Mouse (Mus musculus) cerebellum, postnatal 14 days (tissue): ENCODE measurements at regions not wholly inside any gene's neighbourhood (a gene's known extent, or its start where the extent isn't known, plus 50 kb on each side); places are given as distances from the start of the nearest gene placed in this dataset.

Experiments
- DNase-seq, 2 experiments: peaks; one replicate each; pipeline ENCODE4 v3.0.0; 2021; ENCODE audit warnings: mixed read lengths in 2 of 2

DNA sequence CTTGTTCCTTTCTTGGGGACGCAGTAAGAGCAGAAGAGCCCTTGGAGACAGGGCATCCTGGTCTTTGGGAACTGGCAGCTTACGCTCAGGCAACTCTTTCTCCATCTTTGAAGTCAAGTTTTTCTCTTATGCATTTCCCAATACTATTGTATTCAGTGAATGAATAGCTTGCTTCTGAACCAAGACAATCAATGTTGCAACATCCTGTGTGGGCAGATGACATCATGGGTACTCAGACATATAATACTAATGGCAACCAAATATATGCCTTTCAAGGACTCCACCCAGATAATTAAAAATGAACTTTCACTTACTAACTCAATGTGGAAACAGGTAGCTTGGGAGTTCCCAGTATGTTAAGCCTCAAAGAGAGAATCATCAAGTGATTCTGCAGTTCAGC, 104.6 kb downstream of the Ngf start:
- DNase-seq = no peak

DNA sequence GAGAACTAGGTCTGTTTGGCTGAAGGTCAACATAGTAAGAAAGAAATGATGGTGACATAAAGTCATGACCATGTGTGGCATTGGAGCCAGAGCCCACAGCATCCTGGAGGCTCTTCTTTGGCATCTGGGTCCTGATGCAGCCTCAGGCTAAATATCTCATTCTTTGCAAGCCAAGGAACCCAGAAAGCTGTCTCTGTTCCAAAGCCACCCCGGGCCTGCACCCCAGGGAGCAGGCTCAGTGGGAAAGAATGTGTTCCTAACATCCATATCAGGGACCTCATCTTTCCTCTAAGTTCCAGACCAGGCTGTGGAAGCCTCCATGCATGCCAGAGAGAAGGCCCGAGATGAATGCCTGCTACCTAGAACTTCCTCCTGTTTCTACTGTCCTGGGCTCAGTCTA, 107.2 kb downstream of the Ngf start:
- DNase-seq = no peak

- no peak for DNase-seq
These were observed 112.1 kb downstream of the Ngf start for GRCm38 (mm10) chr3:102581830-102582229.

DNA sequence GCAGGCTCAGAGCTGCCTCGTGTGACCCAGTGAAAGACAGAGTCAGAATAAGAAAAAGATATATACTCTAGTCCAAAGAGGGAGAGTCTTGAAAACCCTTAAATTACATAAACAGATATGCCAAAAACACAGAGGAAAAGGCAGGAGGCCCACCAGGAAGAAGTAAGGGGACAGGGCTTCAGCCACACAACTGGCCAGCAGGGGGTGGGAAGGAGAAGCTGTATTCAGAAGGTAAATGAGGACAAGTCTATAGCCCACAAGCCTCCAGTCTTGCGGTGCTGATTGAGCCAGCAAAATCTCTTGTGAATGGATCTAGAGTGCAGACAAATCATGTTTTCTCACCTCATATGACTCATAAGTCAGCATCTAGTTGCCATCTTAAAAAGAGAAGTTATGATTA, 115.4 kb downstream of the Ngf start:
- no peak for DNase-seq

DNA sequence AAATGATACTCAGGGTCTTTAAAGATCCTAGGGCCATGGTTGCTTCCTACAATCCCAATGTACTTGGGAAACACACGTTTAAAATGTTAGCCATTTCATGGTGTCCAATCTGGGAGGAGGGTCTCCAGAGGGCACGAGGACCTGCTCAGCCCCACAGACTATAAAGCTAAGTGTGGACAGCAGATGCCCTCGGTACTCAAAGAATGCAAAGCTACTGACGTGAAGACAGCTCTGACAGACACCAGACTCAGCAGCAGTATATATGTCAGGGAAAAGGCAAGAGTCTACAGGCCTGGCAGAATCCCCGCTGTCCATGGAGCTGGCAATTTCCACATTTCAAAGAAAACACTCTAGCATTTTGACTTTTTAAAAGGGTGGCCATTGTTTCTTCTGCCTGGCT, 116.5 kb downstream of the Ngf start:
- DNase-seq = no peak

GRCm38 (mm10) chr3:102592041-102592440, 122.3 kb downstream of the Ngf start:
- DNase-seq = peak; percentile 75 to 83

- no peak for DNase-seq
These were observed 127.3 kb downstream of the Ngf start for GRCm38 (mm10) chr3:102596944-102597551.

GRCm38 (mm10) chr3:102599061-102599460, 129.3 kb downstream of the Ngf start:
- no peak for DNase-seq

GRCm38 (mm10) chr3:102602766-102603165, 131.6 kb upstream of the Tspan2 start:
- no peak for DNase-seq

DNA sequence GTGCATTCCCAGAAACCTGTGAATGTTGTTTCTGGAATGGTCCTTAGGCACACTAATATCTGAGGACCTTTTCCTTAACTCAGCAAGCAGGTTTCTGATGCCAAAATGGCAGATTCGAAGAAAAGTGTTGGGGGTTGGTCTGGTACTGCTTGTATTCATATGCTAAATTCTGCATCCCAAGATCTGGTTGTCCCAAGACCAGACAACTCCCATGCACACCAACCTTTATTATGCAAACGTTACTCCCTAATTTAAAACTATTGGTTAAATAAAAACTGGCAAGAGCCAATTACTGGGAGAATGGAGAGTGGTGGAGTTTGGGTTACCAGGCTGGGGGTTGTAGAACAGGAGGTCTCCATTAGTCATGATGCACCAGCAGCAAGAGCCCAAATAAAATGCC, 129.0 kb upstream of the Tspan2 start:
- DNase-seq = no peak

GRCm38 (mm10) chr3:102610970-102611369, 123.4 kb upstream of the Tspan2 start:
- DNase-seq = no peak

- DNase-seq = peak; percentile 28 to 36
These were observed 122.6 kb upstream of the Tspan2 start for GRCm38 (mm10) chr3:102611398-102612366.

DNA sequence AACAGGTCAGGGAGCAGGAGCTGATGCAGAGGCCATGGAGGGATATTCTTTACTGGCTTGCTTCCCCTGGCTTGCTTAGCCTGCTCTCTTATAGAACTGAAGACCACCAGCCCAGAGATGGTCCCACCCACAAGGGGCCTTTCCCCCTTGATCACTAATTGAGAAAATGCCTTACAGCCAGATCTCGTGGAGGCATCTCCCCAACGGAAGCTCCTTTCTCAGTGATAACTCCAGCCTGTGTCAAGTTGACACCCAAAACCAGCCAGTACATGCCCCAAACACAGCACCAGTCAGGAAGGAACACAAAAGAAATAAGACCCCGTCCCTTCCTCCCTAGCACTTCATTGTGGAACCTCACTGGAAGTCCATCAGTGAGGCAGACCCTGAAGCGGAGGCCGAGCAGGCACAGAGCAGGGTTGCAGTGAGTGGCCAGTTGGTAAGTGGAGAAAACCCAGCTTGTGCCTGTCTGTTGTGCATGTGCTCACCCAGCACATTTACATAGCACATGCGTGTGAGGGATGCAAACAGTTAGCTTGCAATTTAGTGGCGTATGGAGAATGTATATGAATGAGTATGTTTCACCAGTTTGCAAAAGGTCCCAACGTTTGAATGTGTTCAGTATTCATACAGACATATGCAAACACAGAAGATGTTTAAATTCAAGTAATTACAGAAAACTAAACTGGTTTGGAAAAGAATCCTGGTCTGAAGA, 114.5 kb upstream of the Tspan2 start:
- no peak for DNase-seq

DNA sequence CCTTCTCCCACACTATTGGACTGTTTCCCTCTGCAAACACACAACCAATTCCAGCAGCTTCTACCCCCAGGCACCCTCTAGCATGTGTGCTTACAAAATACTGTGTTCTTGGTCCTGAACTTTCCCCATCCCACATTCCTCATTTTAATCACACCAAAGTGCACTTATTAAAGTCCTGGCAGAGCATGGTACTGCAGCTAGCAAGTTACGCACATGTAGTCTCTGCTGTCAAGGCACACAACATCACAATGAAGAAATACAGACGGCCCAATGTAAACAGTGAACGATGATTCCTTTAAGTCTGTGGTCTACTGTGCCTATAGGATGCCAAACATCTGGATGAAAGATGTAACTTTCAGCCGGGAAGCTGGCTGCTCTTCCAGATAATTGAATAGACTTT, 98.3 kb upstream of the Tspan2 start:
- no peak for DNase-seq

DNA sequence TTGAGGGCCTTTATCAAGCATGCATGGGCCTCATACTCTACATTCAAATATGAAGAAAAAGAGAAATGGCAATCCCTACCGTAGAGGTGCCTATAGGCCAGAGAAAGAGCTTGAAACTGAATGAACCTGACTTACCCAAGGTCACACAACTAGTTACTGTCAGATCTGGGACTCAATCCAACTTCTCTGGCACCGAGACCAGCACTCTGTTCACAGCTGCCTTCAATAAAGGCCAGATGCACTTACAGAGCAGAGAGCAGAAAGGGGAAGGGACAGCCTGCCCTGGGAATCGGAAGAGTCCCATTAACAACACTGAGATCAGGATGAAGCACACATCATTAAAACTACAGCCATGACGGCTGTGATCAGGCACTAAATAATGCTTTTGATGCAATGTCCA, 97.7 kb upstream of the Tspan2 start:
- no peak for DNase-seq

GRCm38 (mm10) chr3:102644276-102644940, 89.9 kb upstream of the Tspan2 start:
- DNase-seq = peak; percentile 18 to 35

DNA sequence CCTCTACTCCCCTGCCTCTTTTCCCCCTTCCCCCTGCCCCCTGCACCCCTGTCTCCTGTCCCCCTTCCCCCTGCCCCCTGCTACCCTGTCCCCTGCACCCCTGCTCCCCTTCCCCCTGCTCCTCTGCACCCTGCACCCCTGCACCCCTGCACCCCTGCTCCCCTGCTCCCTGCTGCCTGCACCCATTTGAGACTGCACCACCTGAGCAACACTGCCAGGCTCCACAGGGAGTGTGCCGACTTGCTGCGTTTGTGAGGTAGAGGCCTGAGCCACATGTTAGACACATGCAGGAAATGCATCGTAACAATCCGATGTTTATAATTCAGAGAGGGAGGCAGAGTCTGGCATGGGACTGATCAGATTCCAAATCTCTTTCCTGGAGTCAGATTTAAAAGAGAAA, 85.9 kb upstream of the Tspan2 start:
- DNase-seq = no peak

DNA sequence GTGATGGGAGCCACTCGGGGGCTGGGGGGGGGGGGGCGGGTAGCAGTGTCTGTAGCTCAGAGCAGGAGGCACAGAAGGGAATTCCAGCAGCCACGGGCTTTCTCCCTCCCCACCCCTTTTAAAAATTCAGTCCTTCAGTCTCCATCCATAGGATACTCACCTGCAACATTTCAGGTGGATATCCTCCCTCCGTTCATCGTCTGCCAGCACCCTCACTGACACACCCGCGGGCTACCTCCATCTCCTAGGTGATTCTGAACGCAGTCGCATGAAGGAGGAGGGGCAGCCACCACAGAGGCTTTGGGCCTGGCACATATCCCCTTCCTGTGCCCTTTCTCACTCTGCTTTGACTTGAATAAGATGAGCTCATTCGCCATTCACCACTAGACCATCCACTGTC, 79.4 kb upstream of the Tspan2 start:
- DNase-seq = no peak

- DNase-seq = no peak
These were observed 77.2 kb upstream of the Tspan2 start for GRCm38 (mm10) chr3:102657116-102657515.

- peak; percentile 35 to 62 for DNase-seq
These were observed 76.7 kb upstream of the Tspan2 start for GRCm38 (mm10) chr3:102657531-102658060.

- DNase-seq = no peak
These were observed 75.0 kb upstream of the Tspan2 start for GRCm38 (mm10) chr3:102659352-102659751.

DNA sequence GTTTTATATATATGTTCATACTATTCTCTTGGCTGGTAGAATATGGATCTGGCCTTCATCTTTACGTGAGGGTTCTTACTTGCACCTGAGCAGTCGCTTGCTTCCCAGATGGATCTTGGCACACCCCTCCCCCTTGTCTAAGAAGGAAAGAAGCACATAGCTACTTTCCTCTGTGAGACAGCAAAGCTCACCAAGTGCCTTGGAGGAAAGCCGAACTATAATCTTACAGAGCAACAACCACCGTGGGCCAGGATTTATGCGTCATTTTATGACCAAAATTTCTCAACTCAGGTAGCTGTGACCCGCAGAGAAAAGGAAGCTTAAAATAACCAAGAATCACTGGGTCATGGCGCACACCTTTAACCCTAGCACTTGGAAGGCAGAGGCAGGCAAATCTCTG, 73.0 kb upstream of the Tspan2 start:
- DNase-seq = no peak

GRCm38 (mm10) chr3:102663711-102664110, 70.6 kb upstream of the Tspan2 start:
- DNase-seq = no peak
